Mouse (Mus musculus) left cerebral cortex, adult 2 months (tissue): ENCODE results near the gene Efhc1. TPM values are rescaled to one million over a fixed set of nuclear protein-coding genes. Genes with fewer than 3 reads are reported as not detected.

ENCODE experiments used
- DNase-seq, 2 experiments: peaks; one replicate each; pipeline ENCODE4 v3.0.0; 2021 to 2022; ENCODE audit warnings: low spot score in 2 of 2, mixed read lengths in 1 of 2; ENCODE audit errors: extremely low spot score in 1 of 2
- H3K27ac ChIP-seq: fragments of 200-600 bp; 2 replicates; pipeline ENCODE4 v1.8.1; 2022
- H3K4me3 ChIP-seq: fragments of 200-600 bp; 2 replicates; pipeline ENCODE4 v1.8.1; 2022
- CTCF ChIP-seq: fragments of 200-600 bp; IDR thresholded peaks from 2 replicates; pipeline ENCODE4 v1.8.1; 2022; ENCODE audit warnings: antibody characterized with exemption, mild to moderate bottlenecking, moderate library complexity
- intact Hi-C: fragments of 180-260 bp; cut with DNase I; formaldehyde crosslinking; loops from one replicate; pipeline ENCODE4 v1.15.1; 2025
- total RNA-seq, 2 experiments: library from RNA; stranded (reverse); gene quantifications; 2 replicates each; pipeline ENCODE4 v1.2.3; 2021

Efhc1 gene
- total RNA-seq, 2 experiments from 2014 or later: 1.3 to 1.9 TPM

DNA sequence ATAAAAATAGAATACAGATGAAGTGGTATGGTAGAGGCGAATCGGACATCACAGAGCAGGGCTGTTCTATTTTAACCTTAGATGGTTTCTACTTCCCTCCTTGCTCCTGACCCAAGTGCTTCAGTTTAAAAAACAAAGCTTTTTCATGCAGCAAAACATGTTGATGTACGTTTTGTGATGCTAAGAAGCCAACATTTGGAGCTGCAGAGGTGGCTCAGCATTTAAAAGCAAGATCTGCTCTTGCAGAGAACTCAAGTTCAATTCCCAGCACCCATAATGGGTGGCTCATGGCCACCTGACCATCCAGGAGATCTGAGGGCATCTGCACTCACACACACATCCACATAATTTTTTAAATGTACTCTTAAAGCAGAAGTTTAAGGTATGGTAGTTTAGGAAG lies 3.5 kb downstream of the Efhc1 start:
- H3K27ac ChIP-seq: no peak overlapping the region
- no peak for DNase-seq
- H3K4me3 ChIP-seq: no peak overlapping the region
- intact Hi-C loops: loop anchor here (5.0 kb wide), 1 partner anchor 147 kb away; no protein-coding TSS in a partner anchor
- no peak for TF ChIP-seq CTCF

DNA sequence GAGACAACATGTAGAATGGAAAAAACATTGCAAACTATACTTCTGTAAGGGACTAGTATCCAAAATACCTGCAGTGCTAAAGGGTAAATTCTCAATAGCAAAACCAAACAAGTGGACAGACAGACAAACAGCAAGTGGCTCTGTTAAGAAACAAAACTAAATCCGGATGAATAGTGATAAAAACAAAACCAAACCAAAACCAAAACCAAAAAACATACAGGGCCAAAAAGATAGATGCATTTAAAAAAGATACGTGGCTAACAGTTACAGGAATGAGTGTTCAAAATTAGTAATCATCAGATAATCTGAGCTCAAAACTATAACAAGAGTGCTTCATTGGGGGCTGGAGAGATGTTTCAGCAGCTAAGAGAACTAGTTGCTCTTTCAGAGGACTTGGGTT lies 18.2 kb downstream of the Efhc1 start:
- TF ChIP-seq CTCF: no peak
- no peak overlapping the region for H3K27ac ChIP-seq
- intact Hi-C loops: no loop called here
- no peak overlapping the region for H3K4me3 ChIP-seq
- no peak for DNase-seq

DNA sequence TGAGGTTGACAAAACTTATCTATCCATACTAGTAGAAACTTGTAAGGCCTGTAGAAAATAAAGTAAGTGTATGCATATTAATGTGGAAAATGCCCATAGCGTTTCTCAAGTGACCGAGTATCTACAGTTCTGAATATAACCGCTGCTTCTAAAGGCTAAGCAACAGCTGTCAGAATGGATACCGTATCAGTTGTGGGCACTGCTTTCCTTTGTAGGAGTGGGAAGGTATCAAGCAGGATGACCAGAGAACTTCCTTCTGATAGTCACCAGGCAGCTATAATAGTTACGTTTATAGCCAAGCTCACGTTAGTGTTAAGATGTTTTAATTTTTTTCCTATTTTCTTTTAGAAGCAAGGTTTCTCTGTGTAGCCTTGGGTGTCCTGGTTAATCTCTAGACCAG lies 22.0 kb downstream of the Efhc1 start:
- no peak for DNase-seq
- no peak for TF ChIP-seq CTCF
- H3K27ac ChIP-seq: no peak overlapping the region
- no peak overlapping the region for H3K4me3 ChIP-seq
- intact Hi-C loops: no loop called here

DNA sequence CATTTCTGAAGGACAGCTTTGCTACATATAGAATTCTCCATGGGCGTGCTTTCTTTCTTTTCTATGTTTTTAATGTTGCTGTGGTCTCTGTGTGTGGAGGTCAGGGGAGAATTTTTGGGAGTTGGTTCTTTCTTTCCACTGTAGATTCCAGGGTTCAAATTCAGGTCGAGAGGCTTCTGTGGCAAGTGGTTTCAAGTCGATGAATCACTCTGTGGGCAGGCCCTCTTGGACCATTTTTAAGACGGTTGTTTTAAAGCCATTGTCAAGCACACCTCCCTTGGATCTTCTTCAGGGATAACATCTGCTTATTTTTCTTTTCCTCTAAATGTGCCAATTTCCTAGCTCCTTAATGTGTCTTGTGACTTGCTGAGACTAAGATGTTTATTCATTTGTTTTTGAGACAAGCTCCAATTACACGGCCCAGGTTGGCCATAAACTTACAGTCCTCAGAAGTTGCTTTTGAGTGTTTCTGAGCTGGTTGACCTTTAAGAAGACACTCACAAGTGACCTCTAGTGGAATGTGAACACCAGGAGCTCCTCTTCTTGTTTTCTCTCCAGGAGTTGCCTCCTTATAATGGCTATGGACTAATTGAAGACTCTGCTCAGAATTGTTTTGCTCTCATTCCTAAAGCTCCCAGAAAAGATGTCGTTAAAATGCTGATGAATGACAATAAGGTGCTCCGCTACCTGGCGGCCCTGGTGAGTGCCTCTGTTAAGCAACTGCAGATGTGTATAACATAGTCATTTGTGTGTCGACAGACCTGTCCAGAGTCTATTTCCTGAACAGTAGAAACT lies 23.1 kb downstream of the Efhc1 start:
- no peak for DNase-seq
- peak; percentile 7 for TF ChIP-seq CTCF
- intact Hi-C loops: no loop called here
- Histone ChIP-seq H3K27ac (no peak overlapping the region), H3K4me3 (no peak overlapping the region)

DNA sequence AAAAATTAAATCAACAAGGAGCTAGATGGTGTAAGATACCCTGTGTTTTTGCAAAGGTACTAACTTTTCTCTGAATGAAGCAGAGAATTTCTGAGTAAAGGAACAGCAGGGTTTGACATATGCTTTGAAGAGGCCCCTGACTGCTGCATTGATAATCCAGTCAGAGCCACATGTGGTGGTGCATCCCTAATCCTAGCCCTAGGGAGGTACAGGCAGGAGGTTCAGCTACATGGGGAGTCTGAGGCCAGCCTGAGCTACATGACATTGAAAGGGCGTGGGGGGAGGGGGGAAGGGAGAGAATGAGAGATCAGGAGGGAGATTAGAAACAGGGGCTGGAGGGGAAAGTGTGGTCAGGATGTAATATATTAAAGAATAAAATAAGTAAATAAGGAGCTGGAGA lies 29.1 kb downstream of the Efhc1 start:
- no peak overlapping the region for H3K4me3 ChIP-seq
- no peak overlapping the region for H3K27ac ChIP-seq
- no peak for DNase-seq
- no peak for TF ChIP-seq CTCF
- intact Hi-C loops: loop anchor here (5.0 kb wide), 1 partner anchor 43 kb away; no protein-coding TSS in a partner anchor

DNA sequence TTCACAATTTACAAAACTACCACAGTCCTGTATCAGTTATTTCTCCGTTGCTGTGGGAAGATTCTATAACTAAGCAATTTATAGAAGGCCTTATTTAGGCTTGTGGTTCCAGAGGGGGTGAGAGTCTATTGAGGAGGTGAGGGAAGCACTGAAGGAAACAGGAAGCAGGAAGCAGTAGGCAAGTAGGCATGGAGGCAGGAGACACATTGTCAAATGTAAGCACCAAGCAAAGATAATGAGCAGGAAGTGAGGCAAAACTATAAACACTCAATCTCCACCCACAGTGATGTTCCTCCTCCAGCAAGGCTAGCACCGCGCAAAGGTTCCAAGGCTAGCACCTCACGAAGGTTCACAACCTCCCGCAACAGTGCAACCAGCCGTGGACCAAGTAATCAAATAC lies 30.3 kb downstream of the Efhc1 start:
- DNase-seq: no peak
- intact Hi-C loops: loop anchor here (5.0 kb wide), 1 partner anchor 44 kb away; no protein-coding TSS in a partner anchor
- H3K27ac ChIP-seq: no peak overlapping the region
- H3K4me3 ChIP-seq: no peak overlapping the region
- no peak for TF ChIP-seq CTCF

DNA sequence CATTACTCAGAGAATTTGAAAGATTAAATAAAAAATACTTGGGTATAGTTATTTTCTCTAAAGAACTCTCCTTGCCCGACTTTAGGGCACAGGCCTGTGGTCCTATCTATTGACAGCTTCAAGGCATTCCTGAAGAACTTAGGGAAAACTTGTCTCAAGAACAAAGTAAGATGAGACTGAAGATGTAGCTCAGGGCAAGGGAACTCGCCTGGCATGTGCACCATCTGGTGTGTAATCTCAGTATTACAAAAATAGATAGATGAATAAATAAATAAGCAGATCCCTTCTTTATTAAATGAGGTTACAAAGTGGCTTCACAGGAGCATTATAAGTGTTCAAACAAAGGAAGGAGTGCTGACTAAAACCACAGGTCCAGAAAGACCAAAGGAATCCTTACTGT lies 32.7 kb downstream of the Efhc1 start:
- peak; percentile 30 for TF ChIP-seq CTCF
- Histone ChIP-seq H3K27ac (no peak overlapping the region), H3K4me3 (no peak overlapping the region)
- intact Hi-C loops: loop anchor here (5.0 kb wide), 1 partner anchor 47 kb away; no protein-coding TSS in a partner anchor
- DNase-seq: no peak

DNA sequence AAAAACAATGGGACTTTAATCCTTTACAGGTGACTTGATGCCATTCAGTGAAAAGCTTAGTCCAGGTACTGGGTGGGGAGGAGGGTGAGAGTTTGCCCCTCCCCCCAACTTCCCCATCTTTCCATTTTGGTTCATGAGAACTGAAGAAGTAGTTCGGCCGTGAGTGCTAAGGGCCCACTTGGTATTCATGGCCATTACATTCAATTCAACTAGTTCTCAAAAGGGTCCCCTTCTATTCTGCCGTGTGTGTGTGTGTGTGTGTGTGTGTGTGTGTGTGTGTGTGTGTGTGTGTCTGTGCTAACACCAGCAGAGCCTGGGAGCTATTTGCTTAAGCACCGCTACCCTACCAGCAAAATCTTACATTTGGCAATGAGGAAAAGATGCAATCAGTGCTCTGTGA lies 33.2 kb downstream of the Efhc1 start:
- TF ChIP-seq CTCF: no peak
- DNase-seq: no peak
- Histone ChIP-seq H3K27ac (no peak overlapping the region), H3K4me3 (no peak overlapping the region)
- intact Hi-C loops: loop anchor here (5.0 kb wide), 1 partner anchor 47 kb away; no protein-coding TSS in a partner anchor

DNA sequence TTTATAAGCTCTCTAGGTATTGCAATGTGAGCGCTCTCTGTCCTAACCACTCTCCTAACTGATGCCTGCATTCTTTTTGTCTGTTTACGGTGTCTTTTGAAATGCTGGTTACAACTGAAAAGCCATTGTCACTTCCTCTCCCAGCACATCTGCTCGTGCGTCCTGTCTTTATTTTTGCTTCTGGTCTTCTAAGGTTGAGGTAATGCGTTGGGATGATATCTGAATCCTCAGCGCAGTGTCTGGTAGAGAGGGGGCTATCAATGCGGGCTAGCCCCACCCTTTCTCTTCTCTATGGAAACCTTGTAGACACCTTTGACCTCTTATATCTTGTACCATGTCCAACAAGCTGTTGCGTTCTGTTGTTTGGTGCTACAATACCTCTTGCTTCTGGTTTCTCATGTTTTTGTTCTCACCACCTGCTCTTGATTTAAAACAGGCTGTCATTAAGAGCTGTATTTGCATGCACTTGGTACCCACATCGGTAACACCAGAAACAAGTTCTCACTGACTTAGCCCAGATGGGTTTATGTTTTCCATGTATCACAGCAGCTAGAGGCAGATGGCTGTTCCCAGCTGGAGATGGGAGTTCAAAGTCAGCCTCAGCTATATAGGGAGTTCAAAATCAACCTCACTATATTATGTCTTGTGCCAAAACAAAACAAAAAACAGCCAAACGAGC lies 35.1 kb downstream of the Efhc1 start:
- Histone ChIP-seq H3K27ac (no peak overlapping the region), H3K4me3 (no peak overlapping the region)
- DNase-seq: no peak
- TF ChIP-seq CTCF: no peak
- intact Hi-C loops: no loop called here

DNA sequence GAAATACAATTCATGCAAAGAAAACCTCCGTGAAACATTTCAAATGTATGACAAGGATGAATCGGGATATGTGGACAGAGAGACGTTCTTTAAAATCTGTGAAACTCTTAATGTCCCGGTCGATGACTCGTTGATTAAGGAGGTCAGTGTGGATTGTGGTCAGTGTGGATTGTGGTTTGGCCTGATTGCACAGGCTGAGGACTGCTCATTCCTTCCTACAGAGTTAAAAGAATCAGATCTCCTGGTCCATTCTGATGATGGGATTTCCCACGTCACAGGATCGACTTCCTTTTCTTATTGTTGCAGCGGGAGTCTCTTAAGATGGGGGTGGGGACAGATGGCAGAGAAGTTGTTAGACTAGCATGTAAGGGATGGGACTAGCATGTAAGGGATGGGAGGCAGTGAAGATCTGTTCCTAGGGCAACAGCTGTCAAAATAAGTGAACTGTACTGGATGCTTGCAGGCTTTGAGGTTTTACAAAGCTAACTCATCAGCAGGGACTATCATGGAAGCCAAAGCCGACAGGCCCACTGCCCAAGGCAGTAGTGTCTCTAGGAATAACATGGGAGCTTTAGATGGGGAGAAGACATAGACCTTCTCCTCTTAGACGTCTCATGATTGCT lies 38.1 kb downstream of the Efhc1 start:
- no peak for DNase-seq
- no peak for TF ChIP-seq CTCF
- Histone ChIP-seq H3K4me3 (no peak overlapping the region), H3K27ac (no peak overlapping the region)
- intact Hi-C loops: no loop called here

DNA sequence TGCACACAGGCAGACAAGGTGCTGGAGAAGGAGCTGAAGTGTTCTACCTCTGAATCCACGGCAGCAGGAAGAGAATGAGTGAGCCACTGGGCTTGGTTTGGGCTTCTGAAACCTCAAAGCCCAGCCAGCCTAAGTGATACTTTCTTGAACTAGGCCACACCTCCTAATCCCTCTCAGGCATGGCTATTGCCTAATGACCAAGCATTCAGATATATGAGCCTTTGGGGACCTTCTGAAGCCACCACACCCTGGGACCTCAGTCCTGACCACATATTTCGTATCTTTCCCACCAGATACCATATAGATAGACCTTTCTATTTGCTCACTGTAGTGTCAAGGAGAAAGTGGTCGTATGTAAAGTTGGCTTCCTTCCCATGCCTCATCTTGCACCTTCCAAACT lies 42.3 kb downstream of the Efhc1 start:
- DNase-seq: no peak
- intact Hi-C loops: no loop called here
- Histone ChIP-seq H3K27ac (no peak overlapping the region), H3K4me3 (no peak overlapping the region)
- no peak for TF ChIP-seq CTCF

DNA sequence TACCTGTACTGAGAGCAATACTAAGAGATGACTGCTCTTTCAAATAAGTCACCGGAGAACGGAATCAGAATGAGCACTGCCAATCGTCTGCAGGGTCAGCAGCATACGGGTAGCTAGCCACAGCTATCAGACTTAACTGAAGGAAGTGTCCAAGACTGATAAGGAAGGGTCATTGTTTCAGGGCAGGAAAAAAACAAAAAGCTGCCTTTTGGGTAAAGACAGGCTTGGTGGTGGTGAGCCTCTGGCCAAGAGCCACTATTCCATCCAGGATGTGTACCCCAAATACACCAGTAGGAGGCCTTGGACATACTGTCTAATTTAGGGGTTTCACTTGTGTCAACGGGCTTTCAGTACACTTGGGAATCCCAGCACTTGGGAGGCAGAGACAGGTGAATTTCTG lies 42.9 kb downstream of the Efhc1 start:
- no peak for TF ChIP-seq CTCF
- intact Hi-C loops: no loop called here

More for the DNA sequence above, 42.9 kb downstream of the Efhc1 start:
- no peak for DNase-seq
- Histone ChIP-seq H3K4me3 (no peak overlapping the region), H3K27ac (no peak overlapping the region)
